Mouse (Mus musculus) kidney, postnatal 4 days (tissue): ENCODE results near the gene Trim61.
A peak's percentile ranks its signal among the peaks of the same experiment; 100 is the strongest.
"Not testable (repeated sequence)": the region's sequence is repeated elsewhere in the genome, so short reads cannot be mapped to it uniquely, and the experiment has no call there.

ENCODE experiments used
- DNase-seq, 2 experiments: peaks; one replicate each; pipeline ENCODE4 v3.0.0; 2021; ENCODE audit warnings: mixed read lengths in 2 of 2

Trim61 gene

DNA sequence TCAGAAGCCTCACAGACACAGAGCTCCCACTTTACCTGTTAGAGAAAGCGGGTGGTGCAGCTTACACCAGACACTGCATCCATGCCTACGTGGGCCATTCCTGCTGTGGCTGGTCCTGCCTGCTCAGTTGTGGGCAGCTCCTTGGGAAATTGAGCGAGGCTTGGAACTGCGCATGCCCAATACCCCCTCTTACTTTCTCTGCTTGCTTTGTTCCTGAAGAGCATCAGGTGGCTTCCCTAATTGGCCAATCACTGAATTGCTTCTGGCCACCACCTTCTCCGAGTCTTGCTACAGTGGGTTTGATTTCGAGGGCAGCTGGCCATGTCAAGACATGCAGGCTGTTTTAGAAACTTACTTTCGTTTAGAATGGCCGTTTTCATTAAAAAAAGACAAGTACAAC, at the start of gene Trim61, which contains the start of gene Trim60:
Gene Trim61, minus strand, starts transcription at position 101 of the 400 bp plus-strand sequence.
Gene Trim60, minus strand, starts transcription at position 162 of the 400 bp plus-strand sequence.
- DNase-seq, result no peak

DNA sequence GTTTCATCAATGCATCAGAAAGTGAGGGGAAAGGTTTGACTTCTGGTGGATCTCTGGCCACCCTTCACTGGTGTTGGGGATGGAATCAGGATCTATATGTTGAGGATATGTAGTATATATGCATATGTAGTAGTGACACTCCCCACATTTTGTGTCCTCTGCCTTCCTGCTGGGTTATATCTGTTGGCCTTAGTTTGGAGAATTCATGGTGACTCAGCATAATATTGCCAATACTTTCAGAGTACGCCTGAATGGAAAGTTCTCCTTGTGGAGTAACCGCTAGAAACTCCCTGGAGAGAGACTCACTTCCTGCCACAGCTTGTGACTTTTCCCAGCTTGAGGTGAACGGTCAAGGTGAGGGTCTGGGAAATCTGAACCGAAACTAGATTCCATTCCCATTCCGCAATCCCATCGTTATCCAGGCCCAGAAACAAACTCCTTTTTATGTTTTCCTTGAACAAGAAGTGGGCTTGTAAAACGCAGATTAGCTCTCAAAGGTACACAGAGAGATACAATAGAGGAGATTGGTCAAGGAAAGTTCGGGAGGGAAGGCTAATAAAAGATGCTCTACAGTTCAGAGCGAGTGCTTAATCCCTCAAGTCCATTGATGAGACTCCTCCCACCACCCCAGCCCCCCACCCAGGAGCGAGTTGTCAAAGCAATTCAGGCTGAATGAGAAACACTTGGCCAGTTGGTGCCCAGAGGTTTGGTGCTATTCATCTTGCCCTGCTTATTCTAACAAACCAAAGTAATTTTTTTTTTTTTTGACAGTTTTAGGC, 49.6 kb upstream of the Trim61 start:
- DNase-seq, result no peak

DNA sequence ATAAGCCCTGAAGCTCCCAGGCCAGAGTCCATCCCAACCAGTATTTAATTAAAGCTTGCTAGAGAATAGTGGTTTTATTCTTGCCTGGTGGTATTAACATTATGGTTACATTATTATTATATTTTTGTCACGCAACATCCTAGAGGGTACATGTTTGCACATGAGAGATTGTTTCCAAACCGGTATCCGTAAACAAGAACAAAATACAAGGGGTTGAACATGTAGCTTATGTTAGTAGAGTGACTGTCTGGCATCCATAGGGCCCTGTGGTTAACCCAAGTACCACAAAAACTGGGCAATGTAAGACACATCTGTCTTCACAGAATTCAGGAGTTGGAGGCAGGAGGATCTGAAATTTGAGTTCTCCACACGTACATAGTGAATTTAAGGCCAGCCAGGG, 48.7 kb upstream of the Trim61 start:
- no peak for DNase-seq

DNA sequence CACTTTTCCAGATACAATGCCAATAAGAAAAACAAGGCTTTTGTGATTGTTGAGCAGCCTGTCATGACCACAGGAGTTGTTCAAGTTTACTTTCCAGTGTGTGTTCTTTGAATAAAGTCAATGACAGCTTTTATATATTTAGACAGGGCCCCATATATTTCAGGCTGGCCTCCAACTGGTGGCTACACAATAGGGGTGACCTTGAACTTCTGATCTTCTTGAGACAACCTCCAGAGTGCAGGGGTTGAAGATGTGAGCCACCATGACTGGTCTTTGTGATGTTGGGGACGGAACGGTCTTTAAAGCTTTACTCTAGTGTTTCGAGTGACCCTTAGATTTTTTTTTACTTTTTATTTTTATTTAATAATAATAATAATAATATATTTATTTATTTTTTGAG, 47.3 kb upstream of the Trim61 start:
- no peak for DNase-seq

DNA sequence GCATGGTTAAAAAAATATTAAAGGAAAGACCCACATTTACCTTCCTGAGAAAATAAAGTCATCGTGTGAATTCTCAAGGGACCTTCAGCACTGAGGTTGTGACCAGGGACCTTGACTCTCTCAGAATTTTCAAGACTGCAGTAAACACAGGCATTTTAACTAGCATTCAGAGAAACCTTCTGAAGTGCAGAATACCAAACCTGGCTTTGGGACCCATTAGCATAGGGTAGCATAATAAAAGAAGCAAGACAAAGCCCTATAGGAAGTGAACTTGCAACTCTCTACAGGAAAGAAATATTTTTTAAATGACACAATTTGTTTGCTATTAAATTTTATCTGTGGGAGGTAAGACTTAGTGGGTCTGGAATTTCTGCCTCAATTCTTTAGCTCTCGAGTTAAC, 45.7 kb upstream of the Trim61 start:
- no peak for DNase-seq

DNA sequence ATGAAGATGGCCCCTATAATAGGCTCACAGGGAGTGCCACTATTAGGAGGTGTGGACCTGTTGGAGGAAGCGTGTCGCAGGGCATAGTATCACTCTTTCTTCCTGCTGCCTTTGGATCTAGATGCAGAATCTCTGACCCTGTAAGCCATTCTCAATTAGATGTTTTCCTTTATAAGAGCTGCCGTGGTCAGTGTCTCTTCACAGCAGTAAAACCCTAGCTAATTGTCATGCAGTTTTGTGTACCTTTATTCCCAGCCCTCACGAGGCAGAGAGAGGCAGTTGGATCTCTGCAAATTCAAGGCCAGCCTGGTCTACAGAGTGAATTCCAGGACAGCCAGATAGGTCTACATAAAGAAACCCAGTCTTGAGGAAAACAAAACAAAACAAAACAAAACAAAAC, 43.9 kb upstream of the Trim61 start:
- DNase-seq, result no peak

DNA sequence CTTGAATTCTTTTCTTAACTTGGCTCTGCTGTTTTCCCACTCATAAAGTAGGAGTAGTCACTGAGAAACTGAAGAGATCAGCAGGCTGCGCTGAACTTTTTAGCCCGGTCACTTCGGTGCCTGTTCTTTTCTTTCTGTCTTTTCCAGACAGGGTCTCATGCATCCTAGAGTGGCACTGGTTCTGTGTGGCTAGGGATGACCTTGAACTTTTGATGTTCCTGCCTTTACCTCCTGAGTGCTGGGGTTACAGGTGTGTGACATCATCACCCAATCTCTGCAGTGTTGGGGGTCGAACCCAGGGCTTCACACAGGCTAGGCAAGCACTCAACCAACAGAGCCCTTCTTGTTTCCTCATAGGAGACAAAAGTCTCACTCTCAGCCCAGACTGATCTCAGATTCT, 38.4 kb upstream of the Trim61 start:
- no peak for DNase-seq

DNA sequence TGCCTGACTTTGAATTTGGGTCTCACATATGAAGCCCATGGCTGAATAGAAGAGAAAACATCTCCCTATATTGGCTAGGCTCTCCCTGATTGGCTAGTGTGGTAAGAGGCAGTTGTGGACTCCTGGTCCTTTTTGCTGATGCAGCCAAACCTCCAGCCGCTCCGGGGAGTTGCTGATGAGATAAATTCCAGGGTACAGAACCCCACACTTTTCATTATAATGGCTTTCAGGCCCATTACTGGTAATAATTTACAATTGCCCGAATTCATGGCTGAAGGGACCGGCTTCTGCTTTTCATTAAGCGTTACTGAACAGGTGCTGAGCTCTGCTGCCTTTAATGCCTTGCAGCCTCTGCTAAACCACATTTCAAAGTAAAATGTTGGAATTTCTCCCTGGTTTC, 35.6 kb upstream of the Trim61 start:
- DNase-seq, result peak in 1 of 2 experiments; percentile 24

DNA sequence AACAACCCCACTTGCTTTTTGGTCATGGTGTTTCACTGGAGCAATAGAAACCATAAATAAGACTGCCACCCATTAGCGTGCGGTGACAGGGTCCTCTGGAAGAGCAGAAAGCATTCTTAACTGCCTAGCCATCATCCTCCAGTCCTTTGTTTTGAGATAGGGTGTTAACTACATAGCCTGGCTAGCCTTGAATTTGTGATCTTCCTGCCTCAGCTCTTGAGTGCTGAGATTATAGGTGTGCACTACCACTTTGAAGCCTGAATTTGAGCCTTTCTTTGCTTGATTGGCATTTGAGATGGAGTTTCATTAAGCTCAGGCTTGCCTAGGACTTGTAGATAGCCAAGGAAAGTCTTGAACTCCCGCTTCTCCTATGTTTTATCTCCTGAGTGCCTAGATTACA, 35.2 kb upstream of the Trim61 start:
- no peak for DNase-seq

DNA sequence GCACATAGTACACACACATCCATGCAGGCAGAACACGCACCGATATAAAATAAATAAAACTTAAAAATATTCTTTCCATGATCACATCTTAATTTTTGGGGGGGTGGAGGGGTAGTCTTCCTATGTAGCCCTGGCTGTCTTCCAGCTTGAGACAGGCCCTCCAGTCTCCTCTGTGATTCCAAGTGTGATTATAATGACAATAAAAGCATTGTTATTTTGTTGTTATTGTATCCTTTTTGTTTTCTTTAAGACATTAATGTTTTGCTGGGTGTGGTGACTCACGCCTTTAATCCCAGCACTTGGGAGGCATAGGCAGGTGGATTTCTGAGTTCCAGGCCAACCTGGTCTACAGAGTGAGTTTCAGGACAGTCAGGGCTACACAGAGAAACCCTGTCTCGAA, 29.5 kb upstream of the Trim61 start:
- no peak for DNase-seq

DNA sequence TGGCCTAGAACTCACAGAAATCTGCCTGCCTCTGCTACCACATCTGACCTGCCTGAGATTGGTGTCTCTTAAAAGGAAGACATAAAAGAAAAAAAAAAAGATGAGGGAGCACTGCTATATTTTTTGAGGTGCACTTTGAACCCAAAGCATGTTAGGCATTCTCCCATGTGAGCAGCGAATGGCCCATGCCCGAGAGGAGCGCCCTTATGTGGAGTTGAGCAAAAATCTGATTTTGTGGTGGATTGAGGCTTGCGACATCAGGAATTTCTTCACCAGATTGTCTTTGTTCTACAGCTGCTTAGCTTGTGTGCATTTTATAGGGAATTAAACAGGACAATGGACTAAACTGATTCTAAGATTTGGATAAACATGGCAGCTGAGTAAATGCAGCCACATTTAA, 28.9 kb upstream of the Trim61 start:
- no peak for DNase-seq

DNA sequence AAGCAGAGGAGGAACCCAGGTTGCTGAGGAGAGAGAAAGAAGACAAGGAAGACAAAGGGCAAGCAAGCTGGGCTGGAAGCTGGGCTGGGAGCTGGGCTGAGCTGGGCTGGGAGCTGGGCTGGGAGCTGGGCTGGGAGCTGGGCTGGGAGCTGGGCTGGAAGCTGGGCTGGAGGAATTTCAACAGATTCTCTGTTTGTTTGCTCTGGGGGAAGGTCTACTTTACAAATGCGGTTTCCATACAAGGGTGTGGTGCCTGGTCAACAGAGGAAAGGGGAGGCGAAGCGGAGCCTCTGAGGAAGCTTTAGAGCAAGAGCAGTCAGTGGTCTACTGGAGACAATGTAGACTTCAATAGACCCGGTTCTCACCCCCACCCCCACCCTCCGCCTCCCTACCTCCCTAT, 28.2 kb upstream of the Trim61 start:
- DNase-seq, result peak in 1 of 2 experiments; percentile 20

DNA sequence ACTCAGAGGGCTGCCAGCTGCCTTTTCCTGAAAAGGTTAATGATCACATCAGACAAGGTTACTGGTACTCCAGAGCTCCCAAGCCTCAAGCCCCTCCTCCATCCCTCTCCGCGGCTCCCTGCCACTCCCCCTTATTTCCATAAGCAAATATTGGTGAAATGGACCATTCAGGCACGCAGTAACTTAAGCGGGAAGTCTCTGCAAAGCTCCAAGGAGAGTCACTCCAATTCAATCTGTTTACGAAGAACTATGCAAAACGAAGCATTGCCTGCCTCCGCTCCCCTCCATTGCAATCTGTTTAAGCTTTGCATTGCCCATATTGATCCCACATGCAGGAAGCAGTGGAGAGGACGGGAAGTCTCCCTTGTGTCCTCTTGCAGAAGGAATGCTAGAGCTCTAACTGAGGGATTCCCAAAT, 18.8 kb upstream of the Trim61 start, which contains the start of gene Apela:
Gene Apela, minus strand, starts transcription at position 220 of the 417 bp plus-strand sequence.
- DNase-seq, result peak; percentile 59 to 70

DNA sequence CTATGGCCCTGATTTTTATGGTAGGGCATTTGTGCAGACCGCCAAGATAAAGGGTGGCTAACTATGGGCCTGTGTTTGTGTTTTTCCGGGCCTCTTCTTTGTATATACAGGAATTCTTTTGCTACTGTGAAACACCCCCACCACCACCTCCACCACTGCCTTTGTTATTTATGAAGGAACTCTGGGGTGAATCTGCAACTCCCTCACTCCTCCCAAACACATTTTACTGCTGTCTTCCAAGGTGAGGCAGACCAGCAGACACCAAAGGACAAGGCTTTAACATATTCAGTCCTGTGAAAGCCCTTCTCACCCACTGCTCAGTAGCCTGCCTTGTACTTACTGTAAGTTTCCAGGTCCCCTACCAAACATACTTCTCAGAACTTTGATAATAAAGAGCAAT, 15.8 kb upstream of the Trim61 start:
- DNase-seq, result no peak

DNA sequence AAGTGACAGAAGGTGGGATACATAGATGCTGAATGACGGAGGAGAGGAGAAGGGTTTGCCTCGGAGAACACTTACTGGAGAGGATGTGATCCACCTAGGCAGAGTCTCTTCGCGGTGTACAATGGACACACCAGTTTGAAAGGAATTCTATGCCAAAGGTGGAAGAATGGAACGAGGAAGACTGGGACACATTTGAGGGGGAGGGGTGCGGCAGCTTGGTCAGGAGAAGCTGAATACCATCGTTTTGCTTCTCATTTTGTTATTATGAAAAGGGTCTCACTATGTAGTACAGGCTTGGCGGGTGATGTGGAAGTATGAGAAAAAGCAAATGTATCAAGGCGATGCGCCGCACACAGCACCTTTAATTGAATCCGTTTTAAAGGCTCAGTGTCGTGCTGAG, 14.7 kb upstream of the Trim61 start:
- DNase-seq, result no peak

DNA sequence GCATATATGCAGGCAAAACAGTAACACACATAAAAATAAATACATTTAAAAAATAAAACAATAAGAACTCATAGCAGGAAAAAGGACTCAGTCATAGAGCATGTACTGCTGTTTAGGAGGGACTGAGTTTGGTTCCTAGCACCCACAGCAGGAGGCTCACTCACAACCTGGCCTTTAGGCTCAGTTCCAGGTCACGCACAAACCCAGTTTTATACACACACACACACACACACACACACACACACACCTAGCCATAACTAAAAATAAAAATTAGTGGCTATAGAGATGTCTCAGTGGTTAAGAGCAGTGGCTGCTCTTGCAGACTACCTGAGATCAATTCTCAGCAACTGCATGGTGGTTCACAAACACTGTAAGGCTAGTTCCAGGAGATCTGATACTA, 13.8 kb upstream of the Trim61 start:
- no peak for DNase-seq

DNA sequence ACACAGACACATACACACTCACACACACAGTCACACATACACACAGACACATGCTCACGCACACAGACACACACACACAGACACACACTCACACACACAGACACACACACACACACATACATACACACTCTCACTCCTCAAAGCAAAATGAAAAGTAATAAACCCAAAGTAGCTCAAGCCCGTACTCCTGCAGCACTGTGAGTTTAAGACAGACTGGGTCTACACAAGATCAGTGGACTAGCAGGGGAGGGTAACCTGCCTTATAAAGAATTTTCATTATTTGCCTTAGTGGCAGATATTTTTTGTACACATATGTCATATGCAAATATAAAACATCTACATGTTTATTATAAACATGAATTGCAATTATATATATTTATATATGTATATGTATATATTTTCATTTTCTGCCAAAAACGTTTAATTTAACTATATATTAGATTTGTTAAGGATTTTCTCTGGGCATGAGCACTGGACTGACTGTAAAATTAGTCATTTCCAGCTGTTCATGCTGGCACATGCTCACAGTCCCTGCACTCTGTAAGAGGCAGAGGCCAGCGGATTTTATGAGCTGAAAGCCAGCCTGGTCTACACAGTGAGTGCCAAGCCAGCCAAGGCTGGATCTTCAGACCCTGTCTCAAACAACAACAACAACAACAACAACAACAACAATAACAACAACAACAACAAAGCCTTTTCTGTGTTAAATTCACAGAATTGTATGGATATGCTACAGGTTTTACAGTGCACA, 12.6 kb upstream of the Trim61 start:
- no peak for DNase-seq

DNA sequence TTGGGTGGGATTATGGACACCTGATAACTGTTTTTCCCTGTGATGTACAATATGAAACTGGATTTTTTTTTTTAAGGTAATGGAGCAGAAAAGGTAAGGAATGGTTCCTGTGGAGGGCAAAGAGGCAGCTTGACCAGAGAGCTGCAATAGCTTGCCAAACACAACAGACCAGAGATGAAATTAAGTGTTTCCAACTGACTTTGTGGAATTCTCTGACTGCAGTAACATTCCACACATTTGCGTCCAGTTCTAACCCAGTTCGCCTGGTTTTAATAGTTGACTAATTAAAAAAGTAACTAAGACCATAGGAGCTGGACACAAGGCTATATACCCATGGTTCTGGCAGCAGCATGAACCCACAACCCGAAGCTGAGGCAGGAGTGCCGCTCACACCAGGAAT, 11.5 kb upstream of the Trim61 start:
- DNase-seq, result no peak

DNA sequence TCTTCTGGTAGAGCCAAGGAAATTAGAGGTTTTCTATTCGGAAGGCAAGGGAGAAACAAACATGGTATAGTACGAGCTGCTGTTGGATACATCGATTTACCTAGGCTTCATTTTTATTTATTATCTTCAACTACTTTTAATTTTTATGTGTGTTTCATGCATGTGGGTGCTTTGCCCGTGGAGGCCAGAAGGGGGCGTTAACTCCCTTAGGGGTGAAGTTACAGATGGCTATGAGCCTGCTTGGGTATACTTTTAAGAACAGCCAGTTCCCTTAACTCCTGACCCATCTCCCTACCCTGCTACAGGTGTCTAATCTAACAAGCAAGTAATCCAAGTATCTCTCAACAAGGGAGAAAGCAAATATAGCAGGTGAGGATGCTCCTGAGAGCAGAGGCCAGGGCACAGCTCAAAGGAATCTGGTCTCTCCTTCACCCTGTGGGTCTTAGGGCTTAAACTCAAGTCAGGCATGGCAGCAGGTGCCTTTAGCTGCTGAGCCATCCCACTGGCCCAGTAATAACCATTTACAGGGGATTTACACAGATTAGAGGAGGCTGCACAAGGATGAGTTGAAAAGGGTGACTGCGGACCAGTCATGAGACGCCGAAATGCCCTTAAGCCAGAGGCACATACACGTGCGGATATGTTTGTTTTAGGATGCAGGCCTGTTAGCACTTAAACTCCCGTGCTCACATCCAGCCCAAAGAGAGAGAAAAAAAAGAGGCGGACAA, 10.8 kb upstream of the Trim61 start:
- DNase-seq, result no peak

DNA sequence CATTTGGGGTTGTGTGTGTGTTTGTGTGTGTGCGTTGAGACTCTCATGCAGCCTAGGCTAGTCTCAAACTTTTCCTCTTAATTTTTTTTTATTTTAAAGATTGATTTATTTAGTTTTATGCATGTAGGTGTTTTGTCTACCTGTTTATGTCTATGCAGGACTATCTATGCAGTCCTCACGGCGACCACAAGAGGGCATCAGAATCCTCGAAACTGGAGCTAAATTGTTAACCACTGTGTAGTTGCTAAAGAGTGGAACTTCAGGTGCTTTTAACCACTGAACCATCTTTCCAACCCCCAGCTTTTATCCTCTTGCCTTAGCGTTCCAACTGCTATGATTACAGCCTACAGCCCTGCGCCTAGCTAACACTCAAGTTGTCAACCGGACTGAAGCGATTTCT, 4.2 kb upstream of the Trim61 start:
- DNase-seq, result peak; percentile 84 to 86

DNA sequence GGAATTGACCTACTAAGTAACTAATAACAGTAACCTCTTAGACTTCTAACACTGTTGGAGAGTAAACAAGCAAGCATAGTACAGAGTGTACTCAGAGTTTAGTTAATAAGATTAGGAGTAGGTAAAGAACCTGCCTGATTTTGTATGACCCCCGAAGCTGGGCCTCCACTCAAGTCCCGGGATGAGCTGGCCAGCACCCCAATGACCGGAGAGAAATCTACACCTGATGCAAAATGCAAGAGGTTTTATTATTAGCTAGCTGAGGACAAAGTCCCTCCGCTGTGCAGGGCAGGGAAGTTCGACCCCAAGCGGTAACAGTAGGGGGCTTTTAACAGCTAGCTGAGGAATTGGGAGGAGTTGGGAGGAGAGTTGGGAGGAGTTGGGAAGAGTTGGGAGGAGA, 10.7 kb downstream of the Trim61 start:
- DNase-seq, result not testable (repeated sequence)

DNA sequence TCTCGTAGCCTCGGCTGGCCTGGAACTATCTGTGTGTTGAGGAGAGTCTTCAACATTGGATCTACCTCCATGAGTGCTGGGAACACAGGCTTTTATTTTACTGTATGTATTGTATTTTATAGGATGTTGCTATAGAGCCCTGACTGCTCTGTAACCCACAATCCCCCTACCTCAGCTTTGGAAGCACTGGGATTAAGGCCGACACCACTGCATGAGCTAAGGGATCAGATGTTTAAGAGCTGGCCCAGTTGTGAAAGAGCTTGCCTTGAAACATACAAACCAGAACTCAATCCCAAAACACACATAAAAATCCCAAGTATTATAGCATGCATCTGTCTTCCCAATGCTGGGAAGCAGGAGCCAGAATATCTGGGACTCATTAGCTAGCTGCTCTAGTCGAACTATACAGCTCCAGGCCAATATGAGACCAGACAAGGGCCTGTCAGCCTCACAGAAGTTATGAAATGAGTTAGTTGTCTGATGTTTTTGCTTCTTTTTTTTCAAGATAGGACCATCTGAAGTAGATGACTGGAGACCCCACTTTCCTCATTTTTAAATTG, 19.4 kb downstream of the Trim61 start:
- no peak for DNase-seq

DNA sequence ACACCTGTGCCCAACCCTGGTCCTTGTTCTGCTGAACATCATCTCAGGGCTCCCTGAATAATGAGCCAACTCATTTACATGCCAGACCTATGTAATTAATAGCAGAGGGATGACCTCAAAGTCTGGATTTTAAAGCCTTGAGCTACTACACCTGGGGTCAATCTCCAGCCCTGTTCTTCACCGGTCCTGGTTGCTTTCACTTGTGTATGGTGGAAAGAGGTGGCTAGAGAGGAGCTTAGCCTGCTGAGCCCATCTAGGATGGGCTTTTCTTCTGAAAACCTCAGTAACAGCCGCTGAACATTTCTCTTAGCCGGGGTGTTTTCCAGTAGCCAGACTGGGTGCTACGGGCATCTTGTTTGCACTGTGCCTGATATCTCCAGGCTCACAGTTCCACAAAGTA, 30.6 kb downstream of the Trim61 start, which contains the start of gene Trim75:
Gene Trim75, minus strand, starts transcription at position 101 of the 400 bp plus-strand sequence.
- DNase-seq, result no peak
